In genomic region chr4:133707464-133707863, GRCm38 (mm10) we compare ENCODE assay signal across 10 mouse cellular contexts. TPM values are rescaled to one million over a fixed set of nuclear protein-coding genes. Genes with fewer than 3 reads are reported as not detected.
DNase-seq lines count a peak whose midpoint lies in the region; ATAC-seq lines count a peak whose summit lies in the region.
"Had no signal": no experiment of that assay in that cellular context is flagged by ENCODE, and none has a peak within 500 bp of the region (broad histone marks: within the 10 kb centered on the region; RNA-seq: fewer than 3 reads in every experiment).

No protein-coding gene starts in this region.

- peak overlapping the region; percentile 36 for H3K4me2 ChIP-seq in heart, embryonic 15.5 days
- no peak overlapping the region for H3K4me2 ChIP-seq in midbrain, embryonic 12.5 days (replicated peaks)
- no peak overlapping the region for H3K4me2 ChIP-seq in midbrain, embryonic 13.5 days (replicated peaks)
- no peak overlapping the region for H3K4me2 ChIP-seq in stomach, embryonic 14.5 days (replicated peaks; ENCODE audit: low read depth, low read length)

- peaks cover 80% of the 10 kb centered on the region for H3K4me1 ChIP-seq in heart, embryonic 15.5 days (replicated peaks)
- H3K4me1 ChIP-seq in heart, embryonic 10.5 days, result peaks cover 72% of the 10 kb centered on the region
- H3K4me1 ChIP-seq in midbrain, embryonic 12.5 days, result 0 out of 2 replicates have a peak, but pooled peaks cover 9% of the 10 kb centered on the region
- peaks cover 9% of the 10 kb centered on the region; the same call in 1 of the 2 replicates for H3K4me1 ChIP-seq in midbrain, embryonic 13.5 days (replicated peaks)
- peaks cover 34% of the 10 kb centered on the region for H3K4me1 ChIP-seq in stomach, embryonic 14.5 days (ENCODE audit: control insufficient read depth, insufficient read depth, low read length)

- ATAC-seq in heart, embryonic 15.5 days (replicated peaks; ENCODE audit: insufficient number of reproducible peaks, insufficient read depth, low FRiP score, low read depth), result no peak
- ATAC-seq in midbrain, embryonic 12.5 days (ENCODE audit: low FRiP score, low read depth), result no peak
- ATAC-seq in midbrain, embryonic 13.5 days, result no peak
- ATAC-seq in stomach, embryonic 14.5 days (ENCODE audit: insufficient number of reproducible peaks, insufficient read depth, low FRiP score, low read depth), result no peak
- ATAC-seq: forebrain, embryonic 14.5 days had no signal

- peak overlapping the region; percentile 13; the same call in 1 of the 2 replicates for H3K9ac ChIP-seq in heart, embryonic 15.5 days
- no peak overlapping the region for H3K9ac ChIP-seq in midbrain, embryonic 12.5 days (replicated peaks)
- H3K9ac ChIP-seq in midbrain, embryonic 13.5 days (replicated peaks), result no peak overlapping the region
- no peak overlapping the region for H3K9ac ChIP-seq in stomach, embryonic 14.5 days (replicated peaks; ENCODE audit: low read depth, low read length)

- peaks cover 20% of the 10 kb centered on the region for H3K36me3 ChIP-seq in heart, embryonic 15.5 days
- peaks cover 58% of the 10 kb centered on the region for H3K36me3 ChIP-seq in heart, embryonic 10.5 days
- peaks cover 60% of the 10 kb centered on the region for H3K36me3 ChIP-seq in midbrain, embryonic 12.5 days
- peaks cover 51% of the 10 kb centered on the region for H3K36me3 ChIP-seq in midbrain, embryonic 13.5 days
- H3K36me3 ChIP-seq in stomach, embryonic 14.5 days (ENCODE audit: control insufficient read depth, insufficient read depth, low read length), result peaks cover 35% of the 10 kb centered on the region

- H3K27me3 ChIP-seq in heart, embryonic 15.5 days, result no peaks in the 10 kb centered on the region
- no peaks in the 10 kb centered on the region for H3K27me3 ChIP-seq in heart, embryonic 10.5 days (ENCODE audit: insufficient read depth, poor library complexity, severe bottlenecking)
- no peaks in the 10 kb centered on the region for H3K27me3 ChIP-seq in midbrain, embryonic 12.5 days
- no peaks in the 10 kb centered on the region for H3K27me3 ChIP-seq in midbrain, embryonic 13.5 days
- no peaks in the 10 kb centered on the region for H3K27me3 ChIP-seq in stomach, embryonic 14.5 days (ENCODE audit: control insufficient read depth, insufficient read depth, low read length)

- peak overlapping the region; percentile 83 for H3K27ac ChIP-seq in heart, embryonic 15.5 days
- H3K27ac ChIP-seq in heart, embryonic 10.5 days, result no peak overlapping the region
- H3K27ac ChIP-seq in midbrain, embryonic 12.5 days (replicated peaks), result 0 out of 2 replicates have a peak overlapping the region, but pooled peaks have one; percentile 2
- H3K27ac ChIP-seq in midbrain, embryonic 13.5 days, result no peak overlapping the region
- peak overlapping the region; percentile 28; the same call in 1 of the 2 replicates for H3K27ac ChIP-seq in stomach, embryonic 14.5 days (ENCODE audit: low read length)

- H3K4me3 ChIP-seq in heart, embryonic 15.5 days, result no peak overlapping the region
- no peak overlapping the region for H3K4me3 ChIP-seq in heart, embryonic 10.5 days
- no peak overlapping the region for H3K4me3 ChIP-seq in midbrain, embryonic 12.5 days
- no peak overlapping the region for H3K4me3 ChIP-seq in midbrain, embryonic 13.5 days (replicated peaks)
- no peak overlapping the region for H3K4me3 ChIP-seq in stomach, embryonic 14.5 days (ENCODE audit: low read depth, low read length)

- DNase-seq in heart, embryonic 10.5 days (ENCODE audit: low spot score), result no peak
- DNase-seq in induced T-regulatory cell, adult 2 months (ENCODE audit: low read depth), result peak; percentile 51
- DNase-seq in right cerebral cortex, adult 2 months (ENCODE audit: low spot score in 2 of 2), result no peak
- no peak for DNase-seq in left cerebral cortex, adult 18-20 months (ENCODE audit: low spot score in 2 of 2)

- H3K9me3 ChIP-seq in heart, embryonic 15.5 days (replicated peaks), result no peaks in the 10 kb centered on the region
- H3K9me3 ChIP-seq in heart, embryonic 10.5 days, result no peaks in the 10 kb centered on the region
- H3K9me3 ChIP-seq in midbrain, embryonic 12.5 days, result no peaks in the 10 kb centered on the region
- no peaks in the 10 kb centered on the region for H3K9me3 ChIP-seq in midbrain, embryonic 13.5 days
- no peaks in the 10 kb centered on the region for H3K9me3 ChIP-seq in stomach, embryonic 14.5 days (ENCODE audit: control insufficient read depth, low read depth, low read length)
- H3K9me3 ChIP-seq: G1E had no signal

- WGBS in heart, embryonic 15.5 days, result 45% methylated on average over 1 of the region's 1 CpGs
- 69% methylated on average over 1 of the region's 1 CpGs for WGBS in heart, embryonic 10.5 days
- 78% methylated on average over 1 of the region's 1 CpGs for WGBS in midbrain, embryonic 12.5 days
- whole genome bisulfite sequencing in midbrain, embryonic 13.5 days, result 56% methylated on average over 1 of the region's 1 CpGs
- whole genome bisulfite sequencing in stomach, embryonic 14.5 days, result 32% methylated on average over 1 of the region's 1 CpGs

RNA-seq across cellular contexts. Expression of gene Pigv, which starts 35.0 kb away (rescaled TPM):
- 11.8 and 14.6 TPM in 2 replicates for polyA plus RNA-seq in heart, embryonic 15.5 days (2015; fragmentation: Nextera tagmentation; extraction: Ambion mirVana)
- 15.2 and 16.4 TPM in 2 replicates for polyA plus RNA-seq in heart, embryonic 10.5 days (2016; fragmentation: Nextera tagmentation; extraction: Ambion mirVana)
- polyA plus RNA-seq in midbrain, embryonic 12.5 days (2016; fragmentation: Nextera tagmentation; extraction: Ambion mirVana), result 18.3 and 19.1 TPM in 2 replicates
- 13.7 and 16.0 TPM in 2 replicates for polyA plus RNA-seq in midbrain, embryonic 13.5 days (2015; fragmentation: Nextera tagmentation; extraction: Ambion mirVana)
- polyA plus RNA-seq in stomach, embryonic 14.5 days (2014; fragmentation: Nextera tagmentation; extraction: Ambion mirVana), result 15.6 and 18.9 TPM in 2 replicates
- total RNA-seq in left cerebral cortex, adult 18-20 months (2021), result 1 to 10 TPM; 7.1 to 9.7 TPM

RNA-seq across cellular contexts. Expression of gene Arid1a, which starts 49.1 kb away (rescaled TPM):
- 16.5 and 20.4 TPM in 2 replicates for polyA plus RNA-seq in heart, embryonic 15.5 days (2015; fragmentation: Nextera tagmentation; extraction: Ambion mirVana)
- 23.8 and 31.5 TPM in 2 replicates for polyA plus RNA-seq in heart, embryonic 10.5 days (2016; fragmentation: Nextera tagmentation; extraction: Ambion mirVana)
- 47.7 and 48.5 TPM in 2 replicates for polyA plus RNA-seq in midbrain, embryonic 12.5 days (2016; fragmentation: Nextera tagmentation; extraction: Ambion mirVana)
- polyA plus RNA-seq in midbrain, embryonic 13.5 days (2015; fragmentation: Nextera tagmentation; extraction: Ambion mirVana), result 43.6 and 47.1 TPM in 2 replicates
- 42.0 and 49.4 TPM in 2 replicates for polyA plus RNA-seq in stomach, embryonic 14.5 days (2014; fragmentation: Nextera tagmentation; extraction: Ambion mirVana)
- total RNA-seq in left cerebral cortex, adult 18-20 months (2021), result 10 to 100 TPM; 83.3 to 86.2 TPM

RNA-seq across cellular contexts. Expression of gene Zdhhc18, which starts 57.5 kb away (rescaled TPM):
- 4.6 and 9.4 TPM in 2 replicates for polyA plus RNA-seq in heart, embryonic 15.5 days (2015; fragmentation: Nextera tagmentation; extraction: Ambion mirVana)
- polyA plus RNA-seq in heart, embryonic 10.5 days (2016; fragmentation: Nextera tagmentation; extraction: Ambion mirVana), result 1.6 and 2.9 TPM in 2 replicates
- 4.1 and 4.7 TPM in 2 replicates for polyA plus RNA-seq in midbrain, embryonic 12.5 days (2016; fragmentation: Nextera tagmentation; extraction: Ambion mirVana)
- polyA plus RNA-seq in midbrain, embryonic 13.5 days (2015; fragmentation: Nextera tagmentation; extraction: Ambion mirVana), result 3.5 and 4.1 TPM in 2 replicates
- 2.7 and 3.2 TPM in 2 replicates for polyA plus RNA-seq in stomach, embryonic 14.5 days (2014; fragmentation: Nextera tagmentation; extraction: Ambion mirVana)
- 10 to 100 TPM; 35.5 to 39.2 TPM for total RNA-seq in left cerebral cortex, adult 18-20 months (2021)

Comparison
In these comparisons a context has a peak if more than half of its experiments do, and no peak if none do; other contexts are left out.
1. H3K27ac ChIP-seq: peak in heart, embryonic 15.5 days (single experiment), midbrain, embryonic 12.5 days (single experiment) and stomach, embryonic 14.5 days (single experiment); none in heart, embryonic 10.5 days (single experiment) and midbrain, embryonic 13.5 days (single experiment).